Mouse (Mus musculus) adrenal gland, postnatal 25 days (tissue): Measurements from ENCODE around the gene Tmem121. TPM values are rescaled to one million over a fixed set of nuclear protein-coding genes. Genes with fewer than 3 reads are reported as not detected.
"Not testable (repeated sequence)": the region's sequence is repeated elsewhere in the genome, so short reads cannot be mapped to it uniquely, and the experiment has no call there.

Experiments used
- DNase-seq: peaks from one replicate; pipeline ENCODE4 v3.0.0; 2021; ENCODE audit warnings: mixed read lengths
- total RNA-seq: library from RNA; stranded (reverse); gene quantifications from 2 replicates; pipeline ENCODE4 v1.2.3, GENCODE M21; 2021

Tmem121 gene
- total RNA-seq, 1 experiment from 2014 or later = 4.3 TPM

DNA sequence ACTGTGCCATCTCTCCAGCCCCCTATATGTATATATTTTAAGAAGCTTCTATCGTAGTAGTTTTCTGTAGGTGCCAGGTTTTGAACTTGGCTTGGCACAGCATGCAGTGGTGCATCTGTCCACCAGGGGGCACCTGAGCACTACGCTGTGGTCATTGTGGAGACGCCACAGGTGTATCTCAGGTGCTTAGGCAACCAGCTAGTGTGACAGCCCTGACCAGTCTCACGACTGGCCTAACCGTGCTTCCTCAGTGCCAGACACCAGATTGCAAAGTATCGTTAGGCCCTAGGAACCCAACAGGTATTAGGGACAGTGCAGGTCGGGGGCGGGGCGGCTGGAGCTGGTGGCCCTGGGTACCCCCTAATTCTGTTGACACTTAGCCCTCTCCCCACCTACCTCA lies 35.6 kb downstream of the Tmem121 start:
- peak; percentile 45 for DNase-seq

DNA sequence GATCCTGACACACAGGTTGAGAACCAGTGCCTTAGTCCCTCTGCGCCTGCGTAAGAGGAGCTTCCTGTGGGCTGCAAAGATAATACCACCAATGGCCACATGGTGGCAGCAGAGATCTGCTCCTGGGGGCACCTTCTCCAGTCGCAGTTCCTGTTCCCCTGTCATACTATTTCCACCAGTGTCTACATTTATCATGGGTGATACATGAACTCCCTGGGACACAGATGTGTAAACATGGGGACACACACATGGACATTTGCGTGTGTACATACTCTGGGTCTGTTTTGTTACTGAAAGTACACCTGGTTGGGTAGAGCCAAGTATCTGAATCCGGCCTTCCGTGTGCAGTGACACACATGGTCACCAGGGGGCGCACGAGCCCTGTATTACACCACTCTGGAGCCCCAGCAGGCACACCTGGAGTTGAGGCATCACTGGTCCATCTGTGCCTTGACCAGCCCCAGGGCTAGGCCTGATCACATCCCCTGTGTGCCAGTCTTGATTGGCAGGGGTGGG lies 36.4 kb downstream of the Tmem121 start:
- peak; percentile 92 for DNase-seq

DNA sequence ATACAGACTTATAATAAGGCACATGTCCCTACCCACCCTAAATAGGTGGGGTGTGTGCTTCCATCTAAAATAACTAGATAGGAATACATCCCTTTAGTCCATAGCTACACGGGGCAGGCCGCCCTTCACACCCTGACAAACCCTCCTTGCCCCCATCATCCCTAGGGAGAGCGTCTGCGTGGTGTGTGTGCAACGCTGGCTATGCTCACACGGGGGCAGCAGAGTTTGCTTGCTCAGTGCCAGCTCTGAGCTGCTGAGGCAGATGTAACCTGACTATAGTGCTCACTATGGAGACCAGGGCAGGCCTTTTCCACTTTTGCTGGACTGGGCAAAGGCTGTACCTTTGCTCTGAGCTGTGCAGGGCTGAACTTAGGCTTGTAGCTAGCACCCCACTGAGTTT lies 37.0 kb downstream of the Tmem121 start:
- peak; percentile 53 for DNase-seq

DNA sequence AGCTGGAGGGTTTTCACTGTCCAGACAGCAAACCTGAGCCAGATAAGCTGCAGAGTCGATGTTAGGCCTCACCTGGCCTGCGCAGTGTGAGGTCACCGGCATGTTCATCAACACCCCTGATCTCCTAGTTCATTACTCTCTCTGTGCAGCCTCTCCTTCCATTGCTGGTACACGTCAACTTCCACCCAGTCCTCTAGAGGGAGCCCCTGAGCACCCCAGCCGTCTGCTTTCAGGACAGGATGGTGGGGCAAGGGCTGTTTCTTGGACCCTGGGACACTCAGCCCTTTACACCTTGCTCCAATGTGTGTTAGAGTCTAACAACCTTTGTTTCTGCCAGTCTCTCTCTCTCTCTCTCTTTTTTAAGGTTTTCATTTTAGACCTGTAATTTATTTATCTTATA lies 38.5 kb downstream of the Tmem121 start:
- peak; percentile 32 for DNase-seq

DNA sequence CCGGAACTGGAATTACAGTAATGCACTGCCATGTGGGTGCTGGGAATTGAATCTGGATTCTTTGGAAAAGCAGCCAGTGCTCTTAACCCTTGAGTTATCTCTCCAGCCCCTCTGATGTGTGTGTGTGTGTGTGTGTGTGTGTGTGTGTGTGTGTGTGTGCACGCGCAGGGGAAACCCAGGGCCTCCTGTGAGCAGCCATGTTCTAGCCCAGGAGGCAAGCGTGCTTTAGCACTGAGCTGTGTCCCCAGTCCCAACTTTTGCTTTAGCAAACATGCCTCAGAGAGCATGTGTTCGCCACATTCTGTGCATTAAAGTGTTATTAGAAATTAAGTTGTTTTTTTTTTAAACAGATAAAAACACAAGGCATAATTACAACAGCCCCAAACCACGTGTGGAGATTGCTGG lies 39.0 kb downstream of the Tmem121 start:
- DNase-seq = no peak

DNA sequence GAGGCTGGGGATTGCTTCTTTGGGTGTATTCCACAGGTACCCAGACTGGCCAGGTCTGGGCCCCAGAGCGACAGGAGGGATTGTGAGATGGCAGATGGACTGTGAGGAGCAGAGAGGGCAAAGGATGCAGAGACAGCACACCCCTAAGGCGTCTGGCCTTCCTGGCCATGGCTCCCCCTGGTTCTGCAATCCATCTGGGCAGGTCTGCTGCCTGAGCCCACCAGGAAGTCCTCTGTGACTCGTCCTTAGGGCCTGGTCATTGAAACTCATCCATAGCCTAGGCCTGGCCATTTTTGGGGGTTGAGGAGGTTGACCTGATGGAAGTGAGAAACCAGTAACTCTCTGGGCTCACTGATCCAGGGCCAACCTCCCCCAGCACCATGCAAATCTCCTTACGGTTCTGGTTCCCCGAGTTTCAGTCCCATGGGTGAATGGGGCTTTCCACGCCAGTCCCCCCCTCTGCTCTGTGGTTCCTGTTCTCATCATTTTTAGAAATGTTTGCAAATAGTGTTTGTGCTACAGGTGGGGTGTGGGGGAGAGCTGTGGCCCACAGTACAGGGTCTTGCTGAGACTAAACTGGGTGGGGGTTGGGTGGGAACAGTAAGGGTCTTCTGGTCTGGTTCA lies 42.4 kb downstream of the Tmem121 start:
- no peak for DNase-seq

DNA sequence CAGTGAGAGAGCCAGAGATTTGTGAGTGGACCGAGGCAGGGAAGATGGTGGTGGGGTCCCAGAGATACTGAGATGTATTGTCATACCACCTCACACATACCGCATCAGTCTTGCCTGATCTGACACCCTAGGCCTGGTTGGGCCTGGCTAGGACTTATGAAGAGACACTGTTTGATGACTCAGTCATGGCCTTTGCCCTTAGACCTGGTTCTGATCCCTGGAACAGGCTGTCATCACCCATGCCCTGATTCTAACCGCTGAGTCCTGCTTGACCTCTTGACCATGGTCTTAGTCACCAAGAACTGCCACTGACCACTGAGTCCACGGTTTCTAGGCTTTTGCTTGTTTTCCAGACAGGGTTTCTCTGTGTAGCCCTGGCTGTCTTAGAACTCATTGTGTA lies 45.0 kb downstream of the Tmem121 start:
- DNase-seq = no peak

DNA sequence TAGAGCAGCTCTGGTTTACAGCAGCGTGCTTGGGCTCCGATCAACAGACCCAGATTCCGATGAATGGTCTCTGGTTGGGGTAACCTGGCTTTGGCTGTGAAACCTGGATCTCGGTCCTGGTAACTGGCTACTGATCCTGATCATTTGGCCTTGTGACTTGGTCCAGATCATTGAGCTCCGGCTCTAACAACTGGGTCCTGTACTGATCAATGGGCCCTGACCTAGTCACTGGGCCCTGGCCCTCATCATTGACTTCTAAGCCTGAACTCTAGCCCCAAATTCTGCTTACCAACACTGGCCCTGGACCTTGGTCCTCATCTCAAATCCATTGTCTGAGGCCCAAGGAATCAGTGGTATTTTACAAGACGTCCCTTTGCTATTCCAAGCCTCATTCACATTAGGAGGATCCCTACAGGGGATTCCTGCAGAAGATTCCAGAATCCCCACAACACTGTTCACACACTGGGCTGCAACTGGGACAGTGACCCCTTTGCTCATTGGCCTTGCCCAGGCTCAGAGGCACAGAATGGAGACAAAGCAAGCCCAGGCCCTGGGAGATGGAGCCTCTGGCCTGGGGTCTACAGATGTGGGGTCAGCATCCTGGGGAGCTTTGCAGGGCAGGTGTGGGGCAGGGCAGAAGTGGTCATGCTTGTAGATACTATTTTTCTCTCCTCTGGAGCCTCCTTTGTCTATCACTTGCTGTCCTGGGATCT lies 46.0 kb downstream of the Tmem121 start:
- DNase-seq = not testable (repeated sequence)

DNA sequence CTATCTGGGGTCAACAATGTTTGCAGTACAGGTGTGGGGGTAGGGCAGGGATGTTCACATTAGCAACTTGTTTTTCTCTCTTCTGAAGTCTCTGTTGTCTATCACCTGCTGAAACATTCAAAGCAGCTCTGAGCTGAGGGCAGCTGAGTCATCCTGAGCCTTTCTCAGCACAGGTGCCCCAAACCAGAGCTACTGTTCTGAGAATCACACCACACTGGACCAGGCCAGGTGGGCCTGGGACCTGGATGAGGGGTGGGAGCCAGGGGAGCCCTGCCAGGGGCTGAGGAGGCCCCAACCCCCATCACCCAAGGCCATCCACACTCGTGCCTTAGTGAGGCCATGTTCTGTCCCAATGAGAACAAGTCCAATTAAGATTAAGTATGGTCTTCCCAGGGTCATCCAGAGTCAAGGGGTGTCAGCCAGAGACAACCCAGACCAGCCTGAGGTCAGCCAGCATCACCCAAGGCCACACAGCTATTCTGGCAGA lies 46.6 kb downstream of the Tmem121 start:
- DNase-seq = not testable (repeated sequence)

Other genes with a start within 250 kb of the Tmem121 start
- 26.6 and 40.7 TPM in 2 replicates for gene Nudt14, start 243.8 kb upstream of the Tmem121 start, total RNA-seq
- gene Btbd6, start 209.4 kb upstream of the Tmem121 start, total RNA-seq = 21.7 and 26.8 TPM in 2 replicates
- 65.9 and 68.8 TPM in 2 replicates for gene Brf1, start 185.2 kb upstream of the Tmem121 start, total RNA-seq
- gene Pacs2, start 171.4 kb upstream of the Tmem121 start, total RNA-seq = 45.6 and 55.5 TPM in 2 replicates
- gene Tex22, start 111.4 kb upstream of the Tmem121 start, total RNA-seq = 0.67 TPM in 1 of 2 replicates, not detected in the other
- gene Mta1, start 87.7 kb upstream of the Tmem121 start, total RNA-seq = 104 and 109 TPM in 2 replicates
- gene Crip2, start 45.7 kb upstream of the Tmem121 start, total RNA-seq = 65.9 and 69.0 TPM in 2 replicates
- 28.9 and 30.2 TPM in 2 replicates for gene Crip1, start 39.6 kb upstream of the Tmem121 start, total RNA-seq
- gene Tedc1, start 29.5 kb upstream of the Tmem121 start, total RNA-seq = 1.4 and 2.5 TPM in 2 replicates